Mouse (Mus musculus) testis, adult 2 months (tissue): ENCODE results near the gene Skiv2l.

Experiments used
- CTCF ChIP-seq: fragments of 200-500 bp; IDR thresholded peaks from 2 replicates; pipeline ENCODE4 v1.5.1; 2012; ENCODE audit warnings: low read depth, mild to moderate bottlenecking, inconsistent platforms, low read length, moderate library complexity; ENCODE audit not compliant: control insufficient read depth, insufficient read depth, insufficient replicate concordance
- POLR2A ChIP-seq: fragments of 200-500 bp; IDR thresholded peaks from 2 replicates; pipeline ENCODE4 v1.6.1; 2012; ENCODE audit warnings: low read depth, mild to moderate bottlenecking, inconsistent platforms, low read length, moderate library complexity; ENCODE audit not compliant: control insufficient read depth

DNA sequence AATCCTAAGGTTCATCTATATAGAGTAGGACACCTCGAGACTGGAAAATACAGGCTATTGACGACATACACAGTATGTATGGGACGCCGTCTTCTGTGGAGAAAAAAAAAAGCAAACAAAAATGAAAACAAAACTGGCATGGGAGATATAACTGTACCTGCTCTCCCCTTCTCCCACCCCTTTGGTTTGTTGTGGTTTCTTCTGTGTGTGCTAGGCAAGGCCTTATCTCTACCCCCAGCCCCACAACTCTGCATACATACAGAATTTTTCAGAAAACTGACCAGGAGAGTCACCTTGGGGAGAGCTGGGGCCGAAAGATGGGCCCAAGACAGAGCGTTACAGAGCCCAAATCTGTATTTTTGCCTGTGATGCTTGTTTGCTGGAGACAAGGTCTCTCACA lies 34.7 kb upstream of the Skiv2l start:
- no peak for TF ChIP-seq CTCF
- TF ChIP-seq POLR2A, result no peak
